ENCODE assay signal across 8 mouse cellular contexts in the genomic region with DNA sequence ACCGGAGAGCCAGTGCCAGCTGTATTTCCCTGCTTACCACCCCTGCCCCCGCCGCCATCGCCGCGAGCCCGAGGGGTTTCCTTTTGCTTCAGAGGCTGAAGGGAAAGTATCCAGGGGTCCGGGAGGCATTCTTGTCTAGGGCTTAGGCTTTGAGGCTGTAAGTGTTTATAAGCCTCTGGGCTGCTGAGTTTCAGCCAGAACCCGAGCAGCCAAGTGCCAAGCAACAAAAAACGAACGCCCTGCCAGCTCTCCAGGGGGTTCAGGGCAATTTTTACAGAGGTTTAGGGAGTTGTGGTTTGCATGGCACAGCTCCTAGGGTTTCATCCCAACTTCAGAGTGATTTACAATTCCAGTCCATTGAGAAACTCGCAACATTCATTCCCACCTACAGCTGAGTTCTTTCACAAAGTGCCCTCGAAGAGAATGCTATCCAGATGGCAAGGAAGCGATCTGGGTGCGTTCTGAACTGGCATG.
DNase-seq lines count a peak whose midpoint lies in the region; ATAC-seq lines count a peak whose summit lies in the region.

No protein-coding gene starts in this region.

- DNase-seq in heart, embryonic 10.5 days (ENCODE audit: low spot score) = no peak
- no peak for DNase-seq in heart, postnatal 4 days
- peak; percentile 16 for DNase-seq in right cerebral cortex, postnatal 4 days
- no peak for DNase-seq in right cerebral cortex, adult 2 months (ENCODE audit: low spot score in 2 of 2)
- DNase-seq in limb, embryonic 10.5 days (ENCODE audit: low spot score) = no peak
- no peak for DNase-seq in cerebellum, adult 9-11 months
- DNase-seq in left cerebral cortex, adult 18-20 months (ENCODE audit: low spot score in 2 of 2) = no peak

- no peaks in the 10 kb centered on the region for H3K27me3 ChIP-seq in heart, embryonic 10.5 days (ENCODE audit: insufficient read depth, poor library complexity, severe bottlenecking)
- H3K27me3 ChIP-seq in limb, embryonic 10.5 days (ENCODE audit: low read depth, poor library complexity, severe bottlenecking) = no peaks in the 10 kb centered on the region
- H3K27me3 ChIP-seq in stomach, embryonic 16.5 days (ENCODE audit: control insufficient read depth, insufficient read depth, low read length) = no peaks in the 10 kb centered on the region

- 33% methylated on average over 15 of the region's 15 CpGs for WGBS in heart, embryonic 10.5 days
- WGBS in limb, embryonic 10.5 days = 21% methylated on average over 15 of the region's 15 CpGs
- whole genome bisulfite sequencing in stomach, embryonic 16.5 days = 43% methylated on average over 15 of the region's 15 CpGs

- no peaks in the 10 kb centered on the region for H3K9me3 ChIP-seq in heart, embryonic 10.5 days
- no peaks in the 10 kb centered on the region for H3K9me3 ChIP-seq in limb, embryonic 10.5 days (replicated peaks)
- H3K9me3 ChIP-seq in stomach, embryonic 16.5 days (replicated peaks; ENCODE audit: control insufficient read depth, low read length) = no peaks in the 10 kb centered on the region

- peak overlapping the region; percentile 82 for H3K27ac ChIP-seq in heart, embryonic 10.5 days
- peak overlapping the region; percentile 83 for H3K27ac ChIP-seq in limb, embryonic 10.5 days
- H3K27ac ChIP-seq in stomach, embryonic 16.5 days (ENCODE audit: low read length) = peak overlapping the region; percentile 11; the same call in 1 of the 2 replicates

- 0 out of 2 replicates have a peak overlapping the region, but pooled peaks have one; percentile 5 for H3K4me3 ChIP-seq in heart, embryonic 10.5 days
- H3K4me3 ChIP-seq in limb, embryonic 10.5 days = peak overlapping the region; percentile 3; the same call in 1 of the 2 replicates
- no peak overlapping the region for H3K4me3 ChIP-seq in stomach, embryonic 16.5 days (replicated peaks; ENCODE audit: low read length)

- H3K4me2 ChIP-seq in stomach, embryonic 16.5 days (ENCODE audit: low read depth, low read length) = no peak overlapping the region

- ATAC-seq in stomach, embryonic 16.5 days (ENCODE audit: insufficient read depth, low FRiP score) = no peak

- no peaks in the 10 kb centered on the region for H3K36me3 ChIP-seq in heart, embryonic 10.5 days
- no peaks in the 10 kb centered on the region for H3K36me3 ChIP-seq in limb, embryonic 10.5 days
- H3K36me3 ChIP-seq in stomach, embryonic 16.5 days (ENCODE audit: control insufficient read depth, insufficient read depth, low read length) = no peaks in the 10 kb centered on the region

- peaks cover 74% of the 10 kb centered on the region for H3K4me1 ChIP-seq in heart, embryonic 10.5 days
- H3K4me1 ChIP-seq in limb, embryonic 10.5 days = peaks cover 27% of the 10 kb centered on the region
- H3K4me1 ChIP-seq in stomach, embryonic 16.5 days (ENCODE audit: control insufficient read depth, insufficient read depth, low read length) = peaks cover 30% of the 10 kb centered on the region

- H3K9ac ChIP-seq in stomach, embryonic 16.5 days (ENCODE audit: low read length) = peak overlapping the region; percentile 6; the same call in 1 of the 2 replicates

Comparison
In these comparisons a context has a peak if more than half of its experiments do, and no peak if none do; other contexts are left out.
1. H3K27ac ChIP-seq: peak in every context shown above with its lines; median percentile 83 in limb, embryonic 10.5 days; 82 in heart, embryonic 10.5 days; 11 in stomach, embryonic 16.5 days.